Mouse (Mus musculus) liver (tissue): Measurements from ENCODE around the gene Ogg1.
"Not testable (repeated sequence)": the region's sequence is repeated elsewhere in the genome, so short reads cannot be mapped to it uniquely, and the experiment has no call there.

Source experiments
- DNase-seq: peaks from one replicate; pipeline ENCODE4 v3.0.0-alpha.2; 2020; ENCODE audit warnings: mixed read lengths

The Ogg1 gene

DNA sequence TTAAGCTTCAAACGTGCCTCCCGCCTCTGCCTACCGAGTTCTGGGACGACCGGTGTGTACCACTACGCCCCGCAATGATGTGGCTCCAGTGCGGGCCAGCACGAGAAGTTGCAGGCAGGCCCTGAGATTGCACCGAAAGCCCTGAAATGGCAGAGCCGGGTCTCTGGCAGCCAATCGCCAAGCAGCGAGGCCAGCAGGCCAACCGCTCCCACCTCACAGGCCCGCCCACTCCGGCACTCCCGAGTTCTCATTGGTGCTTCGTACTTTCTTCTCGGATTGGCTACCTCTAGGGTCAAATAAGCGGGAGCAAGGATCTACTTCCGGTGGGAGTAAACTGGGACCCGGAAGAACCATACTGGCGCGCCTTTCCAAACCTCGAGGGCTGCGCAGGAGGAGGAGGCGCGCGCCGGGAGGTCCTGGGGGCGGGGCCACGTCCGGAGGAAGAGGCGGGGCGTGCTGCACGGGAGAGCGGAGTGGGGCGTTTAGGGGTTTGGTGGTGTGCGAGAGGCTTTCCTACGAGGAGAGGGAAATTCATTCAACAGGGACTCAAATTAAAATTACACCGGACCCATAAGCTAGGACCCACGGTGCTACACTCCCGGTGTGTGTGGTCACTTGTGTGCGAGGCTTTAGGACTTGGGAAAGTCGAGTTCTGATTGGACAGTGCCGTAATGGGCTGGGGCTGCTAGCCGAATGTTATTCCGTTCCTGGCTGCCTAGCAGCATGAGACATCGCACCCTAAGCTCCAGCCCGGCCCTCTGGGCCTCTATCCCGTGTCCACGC, at the start of gene Ogg1:
Gene Ogg1 (plus strand): TSS at position 440 of the 783 bp plus-strand sequence.
- DNase-seq, result peak; percentile 98

DNA sequence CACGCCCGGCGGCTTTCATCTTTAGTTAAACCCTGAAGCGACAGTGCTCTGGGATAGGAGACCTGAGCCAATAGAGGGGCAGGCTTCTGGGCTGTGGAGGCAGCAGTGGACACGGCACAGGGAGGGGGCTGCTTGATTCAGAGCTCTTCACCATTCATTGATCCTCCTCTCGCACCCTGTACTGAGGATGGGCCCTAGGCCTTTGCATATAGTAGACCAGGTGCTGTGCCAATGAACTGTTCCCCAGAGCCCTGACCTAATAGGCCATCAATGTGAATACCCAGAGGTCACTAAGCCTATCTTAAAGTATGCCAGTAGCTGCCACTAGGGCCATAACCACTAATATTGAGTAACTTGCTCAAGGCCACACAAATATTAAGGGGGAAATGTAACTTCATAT, 45.1 kb upstream of the Ogg1 start:
- no peak for DNase-seq

DNA sequence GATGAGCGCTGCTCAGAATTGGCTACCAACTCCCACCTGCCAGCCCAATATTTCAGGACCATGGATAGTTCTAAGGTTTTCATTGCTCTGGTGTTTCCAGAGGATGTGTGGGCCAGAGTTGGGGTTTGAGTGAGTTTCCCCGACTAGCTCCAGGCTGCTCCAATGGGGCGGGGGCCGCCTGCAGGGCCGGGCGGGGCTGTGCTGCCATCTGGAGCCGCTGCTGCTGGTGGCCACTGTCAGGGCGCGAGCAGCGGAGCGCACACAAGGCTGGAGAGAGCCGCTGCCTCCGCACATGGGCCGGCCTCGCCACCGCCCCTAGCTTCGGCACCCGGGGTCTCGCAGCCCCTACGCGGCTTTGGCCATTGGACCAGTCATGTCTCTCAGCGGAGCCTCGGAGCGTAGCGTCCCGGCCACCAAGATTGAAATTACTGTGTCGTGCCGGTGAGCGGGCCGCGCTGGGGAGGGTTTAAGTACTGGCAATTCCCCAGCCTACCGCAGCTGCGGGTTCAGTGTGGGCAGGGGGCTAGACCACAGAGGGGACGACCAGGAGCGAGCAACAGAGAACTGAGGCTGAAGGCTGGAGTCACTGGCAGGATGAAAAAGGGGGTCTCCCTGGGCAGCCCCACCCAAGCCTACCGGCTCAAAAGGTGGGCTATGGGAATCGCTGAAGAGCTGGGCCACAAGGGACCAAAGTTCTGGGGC, 44.5 kb upstream of the Ogg1 start, which contains the start of gene Cpne9:
Gene Cpne9 (plus strand): TSS at position 207 of the 702 bp plus-strand sequence.
- DNase-seq, result no peak

DNA sequence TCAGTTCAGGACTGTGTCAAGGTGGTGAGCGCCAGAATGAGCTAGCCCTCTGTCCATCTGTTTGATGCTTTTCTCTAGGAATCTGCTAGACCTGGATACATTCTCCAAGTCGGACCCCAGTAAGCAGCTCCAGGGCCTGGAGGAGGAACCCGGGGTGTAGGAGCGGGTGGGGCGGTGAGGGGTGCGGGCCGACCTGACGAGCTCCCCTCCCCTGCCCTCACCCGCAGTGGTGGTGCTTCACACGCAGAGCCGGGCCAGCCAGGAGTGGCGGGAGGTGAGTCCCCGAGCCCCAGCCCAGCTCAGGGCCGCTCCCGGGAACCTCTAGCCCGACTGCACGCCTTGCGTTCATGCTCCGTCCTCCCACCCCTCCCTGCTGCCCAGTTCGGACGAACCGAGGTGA, 43.8 kb upstream of the Ogg1 start:
- DNase-seq, result no peak

DNA sequence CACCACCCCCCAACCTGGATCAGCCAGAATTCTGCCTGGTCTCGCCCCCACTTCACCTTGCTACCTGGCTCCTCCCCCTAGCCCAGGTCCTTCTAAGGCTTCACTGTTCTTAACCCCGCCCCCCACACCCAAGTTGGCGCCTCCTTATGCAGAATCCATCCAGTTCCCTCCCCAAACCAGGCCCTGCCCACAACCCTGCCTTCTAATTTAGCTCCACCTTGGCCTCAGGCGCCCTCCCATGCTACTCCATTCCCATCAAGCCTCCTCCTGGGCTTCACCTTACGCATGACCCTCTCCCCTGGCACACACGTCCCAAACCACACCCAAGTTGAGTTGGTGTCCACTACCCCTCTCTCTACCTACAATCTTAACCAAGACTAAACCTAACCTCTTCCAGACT, 43.3 kb upstream of the Ogg1 start:
- no peak for DNase-seq

DNA sequence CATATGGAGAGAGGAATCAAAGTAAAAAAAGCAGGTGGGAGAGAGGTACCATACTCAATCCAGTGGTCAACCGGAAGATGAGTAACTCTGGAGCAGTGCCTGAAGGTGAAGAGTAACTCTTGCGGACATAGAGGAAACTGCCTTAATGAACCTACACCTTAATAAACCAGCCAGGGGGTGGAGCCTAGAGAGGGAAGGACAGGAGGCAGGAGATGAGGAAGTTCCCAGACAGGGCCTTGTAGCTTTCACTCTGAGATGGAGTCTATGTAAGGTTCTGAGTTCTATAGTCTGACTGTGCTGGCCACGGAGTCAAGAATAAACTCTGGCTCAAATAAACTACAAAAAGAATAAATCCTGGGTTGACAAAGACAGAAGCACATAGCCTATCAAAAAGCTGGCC, 41.8 kb upstream of the Ogg1 start:
- no peak for DNase-seq

DNA sequence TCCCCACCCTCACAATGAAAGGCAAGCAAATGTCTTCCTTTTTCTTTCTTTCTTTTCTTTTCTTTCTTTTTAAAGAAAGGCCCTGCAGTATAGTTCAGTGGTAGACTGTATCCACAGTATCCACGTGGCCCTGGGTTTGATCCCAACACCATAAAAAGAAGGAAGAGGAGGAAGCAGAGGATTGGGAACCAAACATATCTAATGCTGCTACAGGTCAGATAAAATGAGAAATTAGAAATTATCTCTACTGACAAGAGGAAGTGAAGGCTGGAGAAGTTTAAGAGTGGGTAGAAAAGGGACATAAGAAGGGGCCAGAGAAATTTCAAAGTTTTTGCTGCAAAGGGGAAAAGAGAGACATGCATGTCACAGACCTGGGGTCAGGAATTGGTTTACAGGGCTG, 40.5 kb upstream of the Ogg1 start:
- DNase-seq, result no peak

DNA sequence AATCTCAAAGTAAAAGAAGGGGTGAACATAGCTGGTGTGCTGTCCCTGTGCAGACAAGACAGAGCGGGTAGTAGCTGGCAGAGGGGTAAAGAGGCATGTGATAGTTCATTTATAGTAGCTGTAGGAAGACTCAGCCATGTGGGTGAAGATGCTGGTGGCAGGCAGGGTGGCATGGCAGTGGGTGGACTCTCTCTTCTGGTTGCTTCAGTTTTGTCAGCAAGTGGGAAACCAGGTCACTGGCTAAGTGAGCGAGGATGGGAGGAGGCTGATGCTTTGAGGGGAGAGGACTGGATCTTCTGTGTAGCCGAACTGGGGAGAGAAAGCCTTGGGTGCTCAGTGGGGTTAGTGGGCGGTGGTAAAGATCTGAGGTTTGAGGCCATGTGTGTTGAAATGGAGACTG, 39.5 kb upstream of the Ogg1 start:
- DNase-seq, result no peak

DNA sequence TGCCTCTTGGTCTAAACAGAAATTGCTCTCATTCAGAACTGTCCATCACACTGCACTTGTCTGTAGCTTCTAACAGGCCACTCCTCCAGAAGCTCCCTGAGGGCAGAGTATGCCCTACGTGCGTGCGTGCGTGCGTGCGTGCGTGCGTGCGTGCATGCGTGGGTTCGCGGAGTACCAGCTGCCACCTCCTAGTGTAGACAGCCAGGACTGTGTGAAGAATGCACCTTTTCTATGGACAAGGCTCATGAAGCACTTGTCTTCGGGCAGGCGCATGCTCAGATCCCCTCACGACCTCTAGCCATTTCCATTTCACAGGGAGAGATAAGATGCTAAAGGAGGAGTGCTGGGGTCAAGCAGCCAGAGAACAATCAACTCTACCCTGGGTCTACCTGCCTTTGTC, 37.4 kb upstream of the Ogg1 start:
- no peak for DNase-seq

DNA sequence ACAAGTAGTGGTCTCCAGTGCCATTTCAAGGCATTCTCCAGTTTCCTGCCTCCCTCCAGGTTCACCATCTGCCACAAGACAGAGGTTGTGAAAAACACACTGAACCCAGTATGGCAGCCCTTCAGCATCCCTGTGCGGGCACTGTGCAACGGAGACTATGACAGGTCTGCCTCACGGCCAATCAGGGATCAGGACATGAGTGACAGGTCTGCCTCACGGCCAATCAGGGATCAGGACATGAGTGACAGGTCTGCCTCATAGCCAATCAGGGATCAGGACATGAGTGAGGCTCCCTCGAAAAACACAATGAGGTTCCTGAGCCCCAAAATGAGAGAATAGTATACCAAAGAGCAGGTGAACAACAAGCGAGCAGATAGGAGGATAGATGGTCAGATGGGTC, 36.4 kb upstream of the Ogg1 start:
- no peak for DNase-seq

DNA sequence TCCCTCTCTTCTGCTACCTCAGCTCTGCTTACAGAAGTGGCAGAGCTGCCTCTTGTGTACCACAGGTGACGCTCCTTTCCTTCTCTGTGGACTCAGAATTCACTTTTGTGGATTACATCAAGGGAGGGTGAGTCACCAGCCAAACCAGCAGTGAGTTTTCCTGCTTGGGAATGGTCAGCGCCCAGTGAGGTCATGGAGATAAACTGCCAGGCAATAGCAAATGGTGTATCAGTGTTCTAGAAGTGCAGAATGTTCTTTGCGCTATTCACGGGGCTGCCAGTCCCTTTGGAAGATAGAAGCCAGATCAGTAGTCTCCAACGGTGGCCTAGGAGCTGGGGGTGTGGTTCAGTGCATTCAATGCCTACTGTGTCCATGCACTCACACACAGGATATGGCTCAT, 33.8 kb upstream of the Ogg1 start:
- DNase-seq, result no peak

DNA sequence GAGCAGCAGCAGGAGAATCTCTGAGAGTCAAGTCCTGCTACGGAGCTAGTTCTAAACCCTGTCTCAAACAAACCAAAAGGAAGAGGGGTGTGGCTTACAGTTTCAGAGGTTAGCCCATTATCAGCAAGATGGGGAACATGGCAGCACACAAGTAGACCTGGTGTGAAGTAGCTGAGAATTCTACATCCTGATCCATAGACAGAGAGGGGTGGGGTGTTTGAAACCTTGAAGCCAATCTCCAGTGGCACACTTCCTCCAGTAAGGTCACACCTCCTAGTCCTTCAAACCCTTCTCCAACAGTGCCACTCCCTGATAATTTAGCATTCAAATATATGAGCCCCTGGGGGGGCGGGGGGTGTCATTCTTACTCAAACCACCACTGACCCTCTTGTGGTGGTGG, 30.7 kb upstream of the Ogg1 start:
- no peak for DNase-seq

DNA sequence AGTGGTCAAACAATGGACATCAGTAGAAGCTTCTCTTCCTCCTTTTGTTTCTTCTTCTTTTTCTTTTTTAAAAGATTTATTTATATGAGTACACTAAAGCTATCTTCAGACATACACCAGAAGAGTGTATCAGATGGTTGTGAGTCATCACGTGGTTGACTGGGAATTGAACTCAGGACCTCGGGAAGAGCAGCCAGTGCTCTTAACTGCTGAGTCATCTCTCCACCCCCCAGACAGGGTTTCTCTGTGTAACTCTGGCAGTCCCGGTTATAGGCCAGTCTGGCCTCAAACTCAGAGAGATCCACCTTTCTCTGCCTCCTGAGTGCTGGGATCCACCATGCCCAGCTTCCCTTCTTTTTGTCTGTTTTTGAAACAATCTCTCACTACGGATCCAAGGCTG, 30.1 kb upstream of the Ogg1 start:
- DNase-seq, result no peak

DNA sequence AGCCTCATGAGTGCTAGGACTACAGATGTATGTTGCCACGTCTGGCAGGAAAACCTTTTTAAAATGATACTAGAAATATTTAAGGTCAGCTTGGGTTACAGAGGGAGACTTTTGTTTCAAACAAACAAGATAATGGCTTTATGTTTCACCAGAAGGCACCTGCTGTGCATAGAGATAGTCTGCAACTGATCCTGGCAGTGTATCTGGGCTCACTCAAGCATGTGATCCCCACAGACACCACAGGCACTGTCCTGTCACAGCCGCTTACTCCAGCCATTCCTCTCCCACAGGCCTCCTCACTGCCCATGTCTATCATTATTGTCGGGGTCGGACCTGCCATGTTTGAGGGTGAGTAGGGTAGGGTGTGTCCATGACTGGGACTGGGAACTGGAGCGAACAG, 25.4 kb upstream of the Ogg1 start:
- no peak for DNase-seq

DNA sequence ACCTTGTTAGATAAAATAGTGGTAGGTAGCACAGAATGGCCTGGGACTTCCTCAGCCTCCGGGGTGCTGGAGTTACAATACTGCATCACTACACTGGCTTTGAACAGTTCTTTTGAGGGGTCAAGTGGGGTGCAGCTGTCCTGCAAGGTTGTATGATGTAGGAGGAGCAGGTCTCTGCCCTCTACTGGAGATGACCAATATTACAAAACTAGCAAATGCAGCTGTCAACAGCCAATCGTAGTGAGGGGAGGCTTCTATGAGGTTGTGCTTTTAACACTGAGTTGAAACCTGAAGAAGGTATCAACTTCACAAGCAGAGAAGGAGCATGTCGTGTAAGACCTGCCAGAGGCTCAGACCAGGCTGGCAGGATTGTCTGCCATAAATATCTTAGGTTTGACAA, 24.5 kb upstream of the Ogg1 start:
- no peak for DNase-seq

DNA sequence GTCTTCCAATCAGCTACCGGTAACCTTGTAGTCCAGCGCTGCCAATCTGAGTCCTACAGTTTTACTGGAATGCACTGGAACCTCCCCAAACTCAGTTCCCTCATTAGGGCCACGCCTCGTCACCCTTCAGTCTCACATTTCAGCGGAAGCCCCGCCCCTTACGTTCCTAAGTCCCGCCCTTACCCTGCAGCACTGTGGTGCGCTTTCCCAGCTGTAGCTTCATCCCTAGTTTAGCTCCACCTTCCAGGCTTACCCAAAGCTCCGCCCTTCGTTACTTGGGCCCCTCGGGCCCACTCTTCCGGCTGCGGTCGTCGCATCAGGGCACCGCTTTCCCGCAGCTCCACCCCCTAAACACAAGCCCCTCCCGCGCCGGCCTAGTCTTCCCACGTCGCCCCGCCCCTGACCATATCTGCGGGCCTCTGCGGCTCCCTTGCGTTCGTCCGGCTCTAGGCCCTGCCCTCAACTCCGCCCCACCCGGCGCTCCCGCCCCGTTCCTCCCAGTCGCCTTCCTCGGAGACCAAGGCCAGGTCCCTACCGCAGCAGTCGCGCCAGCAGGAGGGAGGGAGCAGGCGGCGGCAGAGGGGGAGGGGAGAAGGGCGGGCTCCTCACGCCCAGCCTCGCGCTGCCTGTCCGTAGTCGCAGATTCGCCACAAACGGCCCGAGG, 20.3 kb upstream of the Ogg1 start:
- DNase-seq, result peak; percentile 100

DNA sequence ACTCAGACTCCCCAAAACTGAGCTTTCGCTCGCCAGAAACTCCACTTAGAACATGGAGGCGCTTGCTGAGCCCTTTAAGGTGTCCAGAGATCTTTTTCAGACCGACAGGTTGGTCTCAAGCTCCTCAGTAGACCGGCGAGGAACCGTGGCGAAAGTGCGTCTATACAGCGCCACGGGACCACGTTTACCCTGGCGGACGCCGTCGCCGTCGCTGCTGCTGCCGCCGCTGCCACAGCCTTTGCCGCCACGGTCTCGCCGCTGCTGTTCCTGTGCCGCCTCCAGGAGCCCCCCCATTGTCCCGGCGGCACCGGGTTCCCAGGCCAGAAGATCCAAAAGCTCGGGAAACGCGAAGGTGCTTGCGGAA, 19.8 kb upstream of the Ogg1 start, which contains the start of gene Brpf1:
Gene Brpf1 (plus strand): TSS at position 152 of the 364 bp plus-strand sequence.
- DNase-seq, result no peak

DNA sequence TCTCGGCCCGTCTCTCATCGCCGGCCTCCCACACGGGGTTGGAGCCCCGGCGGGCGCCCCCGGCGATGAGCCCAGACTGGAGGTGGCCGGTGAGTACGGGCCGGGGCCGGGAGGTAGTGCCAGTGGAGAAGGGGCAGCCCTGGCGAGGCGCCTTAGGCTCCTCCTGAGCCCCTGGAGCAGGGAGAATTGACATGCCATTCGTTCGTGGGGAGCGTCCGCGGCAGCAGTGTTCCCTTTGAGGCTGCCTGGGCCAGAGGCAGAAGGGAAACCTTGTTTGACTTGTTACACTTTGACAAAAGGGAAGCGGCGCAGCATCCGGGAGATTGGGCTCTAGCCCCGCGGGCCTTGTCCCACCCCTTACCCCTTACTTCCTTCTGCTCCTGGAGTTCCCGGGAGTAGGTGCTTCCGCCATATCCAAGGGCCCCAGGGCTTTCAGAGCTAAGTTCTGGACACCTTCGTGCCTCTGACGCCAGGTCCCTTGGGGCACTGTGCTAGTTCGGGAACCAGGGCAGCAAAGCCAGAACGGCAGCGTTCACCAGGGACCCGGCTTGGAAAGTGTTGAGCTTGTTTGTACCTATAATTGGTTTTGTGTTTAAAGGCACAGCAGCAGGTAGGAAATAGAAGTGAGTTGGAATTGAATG, 19.2 kb upstream of the Ogg1 start:
- DNase-seq, result peak; percentile 54

DNA sequence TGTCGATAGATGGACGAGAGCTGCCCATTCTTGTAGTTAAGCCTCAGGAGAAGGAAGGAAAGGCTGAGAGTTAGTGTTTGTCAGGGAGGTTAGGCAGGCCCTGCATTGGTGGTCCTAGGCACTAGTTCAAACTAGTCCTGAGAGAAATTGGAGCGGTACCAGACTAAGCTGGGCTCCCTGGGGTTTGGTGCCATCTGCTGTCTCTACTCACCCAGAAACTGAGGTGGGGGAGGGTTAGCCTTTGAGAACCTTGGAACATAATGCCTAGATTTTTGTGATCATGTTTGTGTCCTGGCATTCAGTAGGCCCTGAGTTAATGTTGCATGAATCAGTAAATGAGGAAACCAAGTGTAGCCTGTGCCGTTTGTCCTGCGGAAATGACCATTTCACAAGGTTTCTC, 18.6 kb upstream of the Ogg1 start:
- no peak for DNase-seq

DNA sequence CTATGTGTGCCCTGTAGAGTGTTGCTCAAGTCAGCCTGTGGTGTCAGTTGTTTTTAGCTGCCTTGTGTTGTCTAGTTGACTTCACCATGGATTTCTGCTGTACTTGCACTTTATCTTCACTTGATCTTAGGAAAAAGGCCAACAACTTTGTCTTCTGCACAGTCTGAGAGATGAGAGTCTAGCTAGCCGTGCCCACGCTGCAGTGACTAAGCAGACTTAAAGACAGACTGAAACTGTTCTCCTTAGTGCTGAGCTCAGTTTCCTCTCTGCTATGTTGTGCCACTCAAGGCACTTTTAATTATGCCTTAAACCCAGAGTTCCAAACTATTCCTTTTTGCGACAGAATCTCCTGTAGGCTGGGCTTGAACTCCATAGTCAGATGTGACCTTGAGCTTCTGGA, 10.8 kb upstream of the Ogg1 start:
- DNase-seq, result no peak

DNA sequence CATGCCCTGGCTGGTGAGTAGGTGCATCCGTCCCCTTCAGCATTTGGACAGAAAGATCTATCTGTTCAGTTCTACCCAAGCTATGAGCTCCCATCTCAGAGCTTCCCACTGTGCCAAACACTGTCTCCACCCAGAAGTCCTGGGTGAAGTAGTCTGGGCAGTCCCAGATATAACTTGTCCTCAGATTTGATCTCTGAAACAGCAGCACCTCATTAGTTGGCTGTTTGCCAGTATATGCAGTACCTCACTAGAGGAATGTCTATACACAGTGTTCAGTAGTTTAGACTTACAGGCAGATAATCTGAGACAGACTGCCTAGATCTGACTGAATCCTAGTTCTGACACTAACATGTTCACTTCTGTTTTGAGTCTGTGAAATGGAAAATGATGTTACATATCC, 2.6 kb downstream of the Ogg1 start:
- DNase-seq, result no peak

DNA sequence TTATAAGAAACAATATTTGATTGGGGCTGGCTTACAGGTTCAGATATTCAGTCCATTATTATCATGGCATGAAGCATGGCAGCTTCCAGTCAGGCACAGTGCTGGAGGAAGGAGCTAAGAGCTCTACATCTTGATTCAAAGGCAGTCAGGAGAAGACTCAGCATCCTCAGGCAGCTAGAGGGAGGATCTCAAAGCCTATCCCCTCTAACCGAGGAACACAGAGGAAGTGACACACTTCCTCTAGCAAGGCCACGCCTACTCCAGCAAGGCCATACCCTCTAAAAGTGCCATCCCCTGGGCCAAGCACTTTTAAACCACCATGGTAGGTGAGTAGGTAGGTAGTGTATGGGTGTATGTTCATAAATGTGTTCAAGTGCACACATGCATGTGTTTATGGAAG, 3.8 kb downstream of the Ogg1 start:
- no peak for DNase-seq

DNA sequence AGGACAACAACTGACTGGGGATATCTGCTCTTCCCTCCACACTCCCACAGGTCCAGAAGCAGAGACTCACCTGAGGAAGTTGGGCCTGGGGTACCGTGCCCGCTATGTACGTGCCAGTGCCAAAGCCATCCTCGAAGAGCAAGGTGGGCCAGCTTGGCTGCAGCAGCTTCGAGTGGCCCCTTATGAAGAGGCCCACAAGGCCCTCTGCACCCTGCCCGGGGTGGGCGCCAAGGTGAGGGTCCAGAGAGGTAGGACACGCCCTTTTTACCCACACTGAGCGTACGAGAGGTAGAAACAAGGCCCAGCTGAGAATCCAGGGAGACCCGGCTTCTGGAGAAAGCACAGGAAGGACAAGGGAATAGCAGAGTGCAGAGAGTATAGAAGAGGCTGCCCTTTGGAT, 4.9 kb downstream of the Ogg1 start:
- no peak for DNase-seq

DNA sequence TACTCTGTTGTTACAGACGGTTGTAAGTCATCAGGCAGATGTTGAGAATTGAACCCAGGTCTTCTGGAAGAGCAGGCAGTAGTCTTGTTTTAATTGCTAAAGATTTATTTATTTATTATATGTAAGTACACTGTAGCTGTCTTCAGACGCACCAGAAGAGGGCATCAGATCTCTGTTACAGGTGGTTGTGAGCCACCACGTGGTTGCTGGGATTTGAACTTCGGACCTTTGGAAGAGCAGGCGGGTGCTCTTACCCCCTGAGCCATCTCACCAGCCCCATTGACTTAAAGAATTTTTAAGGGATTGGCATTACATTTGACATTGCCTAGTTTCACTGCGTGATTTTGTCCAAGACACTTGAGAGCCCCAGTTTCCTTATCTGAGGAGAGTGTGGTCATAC, 6.0 kb downstream of the Ogg1 start:
- not testable (repeated sequence) for DNase-seq
